Mouse (Mus musculus) kidney, postnatal 14 days (tissue): ENCODE measurements at regions not wholly inside any gene's neighbourhood (a gene's known extent, or its start where the extent isn't known, plus 50 kb on each side); places are given as distances from the start of the nearest gene placed in this dataset.
A peak's percentile ranks its signal among the peaks of the same experiment; 100 is the strongest.
"Not testable (repeated sequence)": the region's sequence is repeated elsewhere in the genome, so short reads cannot be mapped to it uniquely, and the experiment has no call there.

Source experiments
- DNase-seq: peaks from one replicate; pipeline ENCODE4 v3.0.0; 2022; ENCODE audit warnings: mixed read lengths

DNA sequence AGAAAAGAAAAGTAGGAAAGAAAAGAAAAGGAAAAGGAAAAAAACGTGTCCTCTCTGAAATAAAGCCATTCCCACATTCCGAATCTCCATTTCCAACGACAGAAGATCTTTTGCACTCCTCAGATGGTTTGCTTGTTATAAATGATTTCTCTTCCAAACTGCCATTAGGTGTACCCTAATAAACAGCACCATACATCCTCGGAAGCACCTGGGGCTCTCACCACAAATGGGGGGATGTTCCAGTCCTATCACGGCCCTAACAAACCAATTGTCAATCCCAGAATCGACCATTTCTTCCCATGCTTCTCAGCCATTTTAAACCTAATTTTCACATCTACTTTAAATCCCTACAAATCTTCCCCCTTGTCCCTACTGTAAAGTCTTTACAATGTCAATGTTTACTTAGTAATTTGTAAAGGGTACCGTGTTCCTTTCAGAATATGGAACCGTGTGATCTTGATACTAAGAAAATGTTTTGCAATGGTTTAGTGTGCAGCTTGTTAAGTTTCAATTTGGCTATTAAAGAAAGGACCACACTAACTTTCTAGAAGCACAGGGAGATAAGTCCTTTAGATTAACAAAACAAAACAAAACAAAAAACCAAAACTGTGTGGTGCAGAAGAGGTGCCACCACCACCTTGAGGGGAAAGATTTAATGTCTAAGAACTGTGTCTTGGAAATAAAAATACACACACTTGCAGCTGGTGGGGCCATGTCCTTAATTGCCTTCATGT lies 66.6 kb upstream of the Chd2 start:
- DNase-seq, result no peak

GRCm38 (mm10) chr7:73607450-73608005 lies 65.9 kb upstream of the Chd2 start:
- DNase-seq, result no peak

GRCm38 (mm10) chr7:73606677-73607449 lies 65.2 kb upstream of the Chd2 start:
- peak; percentile 97 for DNase-seq

DNA sequence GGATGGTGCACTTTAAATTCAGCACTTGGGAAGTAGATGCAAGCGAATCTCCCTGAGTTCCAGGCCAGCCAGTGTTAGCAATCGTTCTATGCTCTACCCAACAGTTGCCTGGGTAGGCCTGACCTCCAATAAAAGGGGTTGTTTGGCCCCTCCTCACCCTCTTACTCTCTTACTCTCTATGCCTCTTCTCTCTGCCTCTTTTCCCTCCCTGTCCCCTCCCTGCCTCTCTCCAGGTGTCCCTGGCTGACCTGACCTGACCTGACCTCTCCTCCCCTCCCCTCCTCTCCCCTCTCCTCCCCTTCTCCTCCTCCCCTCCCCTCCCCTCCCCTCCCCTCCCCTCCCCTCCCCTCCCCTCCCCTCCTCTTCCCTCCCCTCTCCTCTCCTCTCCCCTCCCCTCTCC lies 63.0 kb upstream of the Chd2 start:
- DNase-seq, result no peak

DNA sequence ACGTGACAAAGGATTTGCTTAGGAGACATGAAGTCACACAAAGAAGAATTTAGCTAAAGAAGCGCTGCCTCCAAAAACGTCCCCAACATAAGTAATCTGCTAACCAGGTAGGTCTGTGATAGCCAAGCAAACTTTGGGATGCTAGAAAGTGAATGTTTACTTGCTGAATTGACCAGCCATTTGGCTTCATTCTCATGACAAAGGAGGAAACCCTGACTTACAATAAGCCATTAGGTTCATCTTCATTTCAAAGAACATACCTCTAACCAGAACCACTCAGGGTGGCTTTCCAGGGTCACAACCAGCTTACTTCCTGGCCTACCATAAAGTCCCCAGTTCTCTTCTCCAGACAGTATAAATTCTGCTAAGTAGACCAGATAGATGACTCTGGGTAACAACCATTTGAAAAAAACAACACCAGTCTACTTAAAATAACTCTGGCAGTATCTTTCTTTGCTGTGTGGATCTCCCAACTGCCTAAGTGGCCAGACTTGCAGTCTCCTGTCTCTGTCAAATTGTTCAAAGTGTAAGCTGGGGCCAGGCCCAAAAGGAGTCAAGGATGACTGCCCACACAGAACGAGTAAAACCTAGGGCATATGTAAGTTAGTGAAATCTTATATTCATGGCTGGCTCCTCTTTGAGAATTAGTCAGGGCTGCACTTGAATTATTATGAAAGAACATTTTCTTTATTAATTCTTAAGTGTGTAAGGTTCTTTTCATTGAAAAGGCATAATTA lies 61.4 kb upstream of the Chd2 start:
- no peak for DNase-seq

- no peak for DNase-seq
Measured at GRCm38 (mm10) chr7:73601336-73601735, 59.7 kb upstream of the Chd2 start.

- no peak for DNase-seq
Measured at GRCm38 (mm10) chr7:73600776-73601175, 59.1 kb upstream of the Chd2 start.

DNA sequence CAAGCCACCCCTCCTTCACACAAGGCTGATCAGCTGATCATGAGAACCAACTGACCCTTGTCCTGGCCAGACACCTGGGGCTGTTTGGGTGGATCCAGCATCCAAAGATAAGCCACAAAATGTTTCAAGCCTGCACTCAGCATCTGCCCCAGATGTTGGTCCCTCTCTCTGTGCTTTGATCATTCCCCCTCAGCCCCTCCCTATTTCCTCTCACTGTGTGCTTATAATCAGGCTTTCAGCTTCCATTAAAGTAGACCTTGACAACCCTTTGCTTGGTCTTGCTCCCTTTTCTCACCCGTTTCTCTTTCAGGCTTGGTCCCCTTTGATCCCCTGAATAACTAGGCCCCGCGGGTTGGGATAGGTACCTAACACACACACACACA lies 58.4 kb upstream of the Chd2 start:
- DNase-seq, result not testable (repeated sequence)

DNA sequence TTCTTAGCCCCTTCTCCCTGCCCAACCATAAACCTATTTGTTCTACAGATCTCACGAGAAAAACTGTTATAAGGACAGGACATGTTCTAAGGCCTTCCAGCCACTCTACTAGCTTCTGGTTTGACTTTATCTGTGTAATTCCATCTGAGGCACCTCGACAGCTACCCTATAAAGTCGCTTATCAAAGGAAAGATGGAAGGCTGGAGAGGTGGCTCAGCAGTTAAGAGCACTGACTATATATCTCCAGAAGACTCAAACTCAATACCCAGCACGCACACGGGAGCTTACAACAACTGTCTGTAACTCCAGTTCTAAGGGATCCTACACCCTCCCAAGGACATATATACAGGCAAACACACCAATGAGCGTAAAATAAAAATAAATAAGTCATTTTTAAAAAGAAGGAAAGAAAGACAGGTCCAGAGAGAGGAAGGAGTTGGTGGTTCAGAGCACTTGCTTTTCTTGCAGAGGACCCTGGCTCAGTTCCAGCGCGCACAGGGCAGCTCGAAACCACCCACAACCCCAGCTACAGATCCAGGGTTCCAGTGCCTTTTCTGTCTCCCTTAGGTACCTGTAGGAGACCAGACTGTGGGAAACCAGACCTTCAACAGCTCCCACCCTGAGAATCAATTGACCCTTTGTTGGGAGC lies 57.8 kb upstream of the Chd2 start:
- no peak for DNase-seq

DNA sequence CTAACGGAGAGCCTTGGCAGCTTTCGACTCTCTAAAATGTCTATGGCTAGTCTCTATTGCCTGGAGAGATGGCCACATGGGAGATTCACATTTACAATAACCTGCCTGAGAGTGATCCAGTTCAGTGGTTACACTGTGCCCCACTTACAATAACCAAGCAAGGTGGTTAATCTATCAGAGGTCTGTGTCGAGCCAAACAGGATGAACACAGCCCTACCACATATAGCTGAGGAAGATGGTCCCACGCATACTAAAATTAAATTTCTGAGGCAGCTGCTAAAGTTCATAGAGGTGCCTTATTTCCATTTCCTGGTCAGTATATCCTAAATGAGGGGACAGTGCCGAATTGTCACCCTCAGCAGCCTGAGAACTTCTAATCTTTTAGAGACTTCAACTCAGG lies 56.3 kb upstream of the Chd2 start:
- no peak for DNase-seq

GRCm38 (mm10) chr7:73596866-73597840 lies 55.5 kb upstream of the Chd2 start:
- no peak for DNase-seq

DNA sequence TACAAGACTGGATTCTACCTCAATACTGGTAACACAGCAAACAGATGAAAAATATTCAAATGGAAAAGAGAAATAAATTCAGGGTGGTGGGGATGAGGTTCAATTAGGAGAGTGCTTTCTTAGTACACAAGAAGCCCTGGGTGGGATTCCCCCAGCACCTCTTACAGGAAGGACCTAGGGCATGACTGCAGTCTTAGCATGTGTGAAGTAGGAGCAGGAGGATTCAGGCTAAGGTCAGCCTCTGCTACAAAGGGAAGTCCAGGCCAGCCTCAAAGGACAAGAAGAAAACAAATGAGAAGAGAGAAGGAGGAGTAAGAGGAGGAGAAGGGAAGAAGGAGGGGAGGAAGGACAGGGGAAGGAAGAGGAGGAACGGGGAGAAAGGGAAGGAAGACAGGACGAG lies 54.8 kb upstream of the Chd2 start:
- DNase-seq, result no peak

- DNase-seq, result no peak
Measured at GRCm38 (mm10) chr7:73595860-73596259, 54.2 kb upstream of the Chd2 start.

DNA sequence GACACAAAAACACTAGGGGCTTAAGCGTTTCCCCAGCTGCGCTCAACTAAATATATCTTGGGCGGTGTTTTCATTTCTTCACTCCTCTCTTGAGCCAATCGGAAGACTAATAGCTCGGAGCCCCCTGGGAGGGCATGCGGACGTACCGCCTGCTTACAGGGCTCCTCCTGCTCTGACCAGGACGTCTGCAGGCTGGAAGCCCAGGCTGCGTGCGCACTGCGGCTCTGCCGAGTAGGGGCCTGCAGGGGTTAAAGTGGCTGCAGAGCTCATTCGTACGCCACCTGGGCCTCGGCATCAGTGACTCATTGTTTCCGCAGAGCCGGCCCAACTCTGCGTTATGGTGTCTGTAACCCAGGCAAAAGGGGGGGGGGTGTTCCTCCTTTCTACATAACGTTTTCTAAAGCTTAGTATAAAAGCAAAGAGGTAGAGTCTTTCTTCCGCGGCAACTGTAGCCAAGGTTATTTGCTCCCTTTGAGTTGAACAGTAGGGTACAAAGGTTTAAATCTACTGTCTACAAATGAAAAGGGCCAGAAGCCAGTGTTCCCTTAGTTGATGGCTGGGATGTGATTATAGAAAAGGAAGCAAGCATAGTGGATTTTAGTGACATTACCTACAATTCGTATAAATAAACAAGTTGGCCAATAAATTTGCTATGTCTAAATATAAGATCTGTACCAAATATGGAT lies 53.7 kb upstream of the Chd2 start:
- peak; percentile 94 for DNase-seq

DNA sequence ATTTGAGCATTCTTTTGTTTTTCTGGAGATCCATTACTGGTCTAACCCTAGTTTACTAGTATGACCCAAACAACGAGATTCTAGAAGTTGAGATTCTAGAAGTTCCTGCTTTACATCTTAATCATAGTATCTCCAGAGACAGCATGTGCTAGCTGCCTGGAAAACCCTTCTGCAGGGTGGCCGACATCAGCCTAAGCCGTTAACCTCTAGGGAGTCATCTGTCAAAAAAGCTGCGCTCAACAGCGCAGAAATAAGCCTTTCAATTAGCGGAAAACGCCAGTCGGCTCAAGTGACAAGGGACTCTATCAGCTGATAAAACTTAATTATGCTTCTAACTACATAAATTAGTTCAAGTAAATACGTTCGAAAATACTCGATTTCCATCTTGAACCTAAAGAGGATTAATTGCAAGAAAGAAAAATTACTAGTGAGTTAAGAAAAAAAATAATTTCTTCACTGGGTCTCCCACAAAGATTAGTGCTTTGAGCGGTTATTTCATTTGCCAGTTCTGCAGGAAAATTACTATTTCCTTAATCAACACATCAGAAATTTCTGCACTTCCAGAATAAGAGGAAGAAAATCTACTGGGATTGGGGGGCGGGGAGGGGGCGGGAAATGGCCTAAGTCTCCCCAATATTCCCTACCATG lies 53.0 kb upstream of the Chd2 start:
- DNase-seq, result peak; percentile 59

GRCm38 (mm10) chr7:73593645-73594385 lies 52.2 kb upstream of the Chd2 start:
- no peak for DNase-seq

DNA sequence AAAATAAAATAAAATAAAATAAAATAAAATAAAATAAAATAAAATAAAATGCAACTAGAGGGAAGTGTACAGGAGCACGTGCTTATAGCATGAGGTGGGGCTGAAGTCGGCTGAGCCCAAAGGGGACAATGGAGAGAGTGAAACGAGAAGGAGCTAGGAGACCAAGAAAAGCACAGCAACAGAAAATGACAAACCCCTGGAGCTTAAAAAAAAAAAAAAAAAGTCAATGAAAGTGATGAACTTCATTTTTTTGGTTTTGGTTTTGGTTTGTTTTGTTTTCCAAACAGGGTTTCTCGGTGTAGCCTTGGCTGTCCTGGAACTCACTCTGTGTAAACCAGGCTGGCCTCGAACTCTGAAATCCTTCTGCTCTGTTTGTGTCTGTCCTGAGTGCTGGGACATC lies 51.2 kb upstream of the Chd2 start:
- no peak for DNase-seq
